Mouse (Mus musculus) forebrain, embryonic 13.5 days (tissue): ENCODE results near the gene Olfr572. TPM values are rescaled to one million over a fixed set of nuclear protein-coding genes. Genes with fewer than 3 reads are reported as not detected.

Experiments
- ATAC-seq: fragments of 200-750 bp; cut with Nextera tagmentation; 2 replicates; pipeline ENCODE4 v1.8.0; 2017
- H3K27ac ChIP-seq: fragments of 300-500 bp; sonication (generic); 2 replicates; pipeline ENCODE4 v1.5.1; 2015; ENCODE audit warnings: inconsistent platforms, mild to moderate bottlenecking, moderate library complexity
- H3K27me3 ChIP-seq: fragments of 300-500 bp; sonication (generic); 2 replicates; pipeline ENCODE4 v1.6.1; 2015; ENCODE audit warnings: mild to moderate bottlenecking, inconsistent platforms
- H3K36me3 ChIP-seq: fragments of 300-500 bp; sonication (generic); 2 replicates; pipeline ENCODE4 v1.6.1; 2015; ENCODE audit warnings: mild to moderate bottlenecking, inconsistent platforms; ENCODE audit not compliant: poor library complexity, severe bottlenecking
- H3K4me1 ChIP-seq: fragments of 300-500 bp; sonication (generic); 2 replicates; pipeline ENCODE4 v1.6.1; 2015; ENCODE audit warnings: inconsistent platforms
- H3K4me2 ChIP-seq: fragments of 300-500 bp; sonication (generic); 2 replicates; pipeline ENCODE4 v1.6.1; 2015; ENCODE audit warnings: inconsistent platforms, mild to moderate bottlenecking, moderate library complexity
- H3K4me3 ChIP-seq: fragments of 300-500 bp; sonication (generic); 2 replicates; pipeline ENCODE4 v1.5.1; 2015; ENCODE audit warnings: mild to moderate bottlenecking, inconsistent platforms
- H3K9ac ChIP-seq: fragments of 300-500 bp; sonication (generic); 2 replicates; pipeline ENCODE4 v1.6.1; 2015; ENCODE audit warnings: mild to moderate bottlenecking, inconsistent platforms
- H3K9me3 ChIP-seq: fragments of 300-500 bp; sonication (generic); replicated peaks from 2 replicates; pipeline ENCODE4 v1.6.1; 2016; ENCODE audit warnings: inconsistent platforms
- WGBS: fragments of 180-500 bp; shearing (Covaris S2); methylation state at CpG from one replicate; pipeline ENCODE4 v1.1.7; 2015; 5-methylcytosine and 5-hydroxymethylcytosine counted together
- polyA plus RNA-seq: library from polyadenylated mRNA; unstranded; fragments of >200 nt; fragmentation: Nextera tagmentation; extraction: Ambion mirVana; gene quantifications from 2 replicates; pipeline ENCODE4 v1.2.1, GENCODE M21; 2015

The Olfr572 gene
- polyA plus RNA-seq: not detected in 2 replicates

DNA sequence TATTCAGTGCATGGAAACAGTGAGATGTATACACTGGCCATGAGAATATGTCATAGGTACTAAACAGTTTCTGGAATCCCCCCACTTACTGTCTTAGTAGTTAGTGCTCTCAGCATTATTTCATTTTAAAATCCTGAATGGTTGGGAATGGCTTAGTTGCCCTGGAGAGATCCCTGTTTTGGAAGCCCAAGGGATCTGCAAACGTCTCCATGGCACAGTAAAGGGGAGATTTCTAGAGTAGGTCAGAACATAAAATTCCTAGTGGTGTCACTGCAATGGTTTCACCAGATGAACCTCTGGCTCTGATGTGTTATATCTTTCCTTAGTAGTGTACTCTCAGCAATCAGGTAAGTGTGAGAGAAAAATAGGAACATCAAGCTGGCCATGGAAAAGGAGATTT lies at the start of gene Olfr572:
Gene Olfr572, plus strand, starts transcription at position 301 of the 400 bp plus-strand sequence.
- WGBS: 72% methylated on average over 1 of the region's 1 CpGs

GRCm38 (mm10) chr7:102876822-102877221 lies 47.4 kb upstream of the Olfr572 start, which contains the start of gene Olfr568:
TSS of gene Olfr568 (plus strand) at chr7:102877122.
- H3K27me3 ChIP-seq: no peaks in the 10 kb centered on the region
- no peak for ATAC-seq
- H3K9ac ChIP-seq: no peak within 1 kb of the TSS
- no peak within 1 kb of the TSS for H3K4me2 ChIP-seq
- H3K4me1 ChIP-seq: no peaks in the 10 kb centered on the region
- no peaks in the 10 kb centered on the region for H3K36me3 ChIP-seq
- H3K4me3 ChIP-seq: no peak within 1 kb of the TSS
- H3K9me3 ChIP-seq: no peaks in the 10 kb centered on the region
- H3K27ac ChIP-seq: no peak within 1 kb of the TSS

More for the DNA sequence above, at the start of gene Olfr572:
- Histone ChIP-seq H3K9me3 (no peaks in the 10 kb centered on the region), H3K4me2 (no peak within 1 kb of the TSS), H3K4me3 (no peak within 1 kb of the TSS), H3K9ac (no peak within 1 kb of the TSS), H3K4me1 (no peaks in the 10 kb centered on the region), H3K27ac (no peak within 1 kb of the TSS), H3K27me3 (no peaks in the 10 kb centered on the region), H3K36me3 (no peaks in the 10 kb centered on the region)
- no peak for ATAC-seq

GRCm38 (mm10) chr7:102890782-102891181 lies 33.4 kb upstream of the Olfr572 start, which contains the start of gene Olfr569:
TSS of gene Olfr569 (minus strand) at chr7:102890882.
- Histone ChIP-seq H3K4me3 (no peak within 1 kb of the TSS), H3K9ac (no peak within 1 kb of the TSS), H3K4me1 (no peaks in the 10 kb centered on the region), H3K27ac (no peak within 1 kb of the TSS), H3K36me3 (no peaks in the 10 kb centered on the region), H3K9me3 (no peaks in the 10 kb centered on the region), H3K27me3 (no peaks in the 10 kb centered on the region), H3K4me2 (no peak within 1 kb of the TSS)
- WGBS: 74% methylated on average over 3 of the region's 3 CpGs
- no peak for ATAC-seq

- Histone ChIP-seq H3K36me3 (no peaks in the 10 kb centered on the region), H3K27ac (no peak overlapping the region), H3K4me3 (no peak overlapping the region), H3K9ac (no peak overlapping the region), H3K27me3 (no peaks in the 10 kb centered on the region), H3K4me1 (no peaks in the 10 kb centered on the region), H3K4me2 (no peak overlapping the region), H3K9me3 (no peaks in the 10 kb centered on the region)
- ATAC-seq: no peak
- 64% methylated on average over 1 of the region's 1 CpGs for WGBS
These were observed 8.9 kb upstream of the Olfr572 start for GRCm38 (mm10) chr7:102915261-102915660.

DNA sequence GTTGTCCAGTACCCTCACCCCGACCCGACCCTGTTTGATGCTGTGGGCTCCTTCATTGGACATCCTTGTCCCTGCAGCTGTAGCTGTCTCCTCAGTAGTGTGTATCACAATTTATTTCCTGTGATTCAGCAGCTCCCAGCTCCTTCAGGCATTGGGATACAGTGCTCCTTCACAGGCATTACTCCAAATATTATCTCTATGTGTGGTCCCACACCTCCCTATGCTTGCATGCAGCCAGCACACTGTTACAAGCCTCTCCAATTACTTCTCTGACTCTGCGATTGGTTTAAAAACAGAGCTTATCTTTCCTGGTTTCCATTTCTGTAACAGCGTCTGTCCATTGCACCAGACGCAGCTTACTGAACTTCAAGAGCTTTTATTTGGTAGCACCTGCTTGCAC lies 7.8 kb upstream of the Olfr572 start:
- ATAC-seq: no peak
- no peak overlapping the region for H3K27ac ChIP-seq
- 77% methylated on average over 5 of the region's 5 CpGs for WGBS
- no peaks in the 10 kb centered on the region for H3K27me3 ChIP-seq
- no peak overlapping the region for H3K9ac ChIP-seq
- no peak overlapping the region for H3K4me2 ChIP-seq
- H3K4me3 ChIP-seq: no peak overlapping the region
- H3K36me3 ChIP-seq: no peaks in the 10 kb centered on the region
- no peaks in the 10 kb centered on the region for H3K4me1 ChIP-seq
- no peaks in the 10 kb centered on the region for H3K9me3 ChIP-seq

DNA sequence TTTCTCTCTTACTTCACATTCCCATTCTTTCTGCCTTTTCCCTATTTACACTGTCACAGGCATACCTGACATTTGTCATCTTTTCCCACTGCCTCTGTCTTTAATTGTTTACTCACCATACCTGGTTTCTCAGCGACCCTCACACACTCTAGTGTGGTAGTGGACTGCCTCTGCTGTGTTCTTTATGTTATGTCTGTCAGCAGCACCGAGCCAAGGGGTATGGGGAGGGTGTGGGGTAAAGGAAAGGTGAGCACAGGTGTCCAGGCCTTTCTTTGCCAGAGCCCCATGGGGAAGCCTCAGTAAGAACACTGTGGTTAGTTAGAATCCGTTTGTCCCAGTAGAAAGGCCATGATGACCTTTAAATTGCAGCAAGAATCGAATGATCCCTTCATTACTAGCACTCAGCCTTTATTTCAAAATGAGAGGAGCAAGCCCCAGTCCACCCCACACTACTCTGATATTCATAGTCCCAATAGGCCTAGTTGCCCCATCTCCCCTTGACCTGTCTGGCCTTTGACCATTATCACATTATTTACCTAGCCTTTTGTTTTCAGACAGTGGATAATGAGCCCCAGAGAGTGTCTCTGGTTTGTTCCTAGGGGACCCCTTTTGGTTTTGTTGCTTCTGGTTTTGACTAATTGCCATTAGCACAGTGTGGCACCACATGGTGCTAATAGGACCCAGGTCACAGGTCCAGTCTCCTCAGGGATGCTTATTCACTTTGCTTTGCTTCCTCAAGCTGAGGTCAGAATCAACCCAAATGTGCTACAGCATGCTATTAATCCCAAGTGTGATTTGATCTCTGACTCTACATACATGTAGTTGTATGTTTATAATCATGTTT lies 7.0 kb upstream of the Olfr572 start, which contains the start of gene Olfr571:
Gene Olfr571, minus strand, starts transcription at position 505 of the 844 bp plus-strand sequence.
- no peak for ATAC-seq
- no peak within 1 kb of the TSS for H3K4me3 ChIP-seq
- no peaks in the 10 kb centered on the region for H3K36me3 ChIP-seq
- WGBS: 55% methylated on average over 4 of the region's 4 CpGs
- no peaks in the 10 kb centered on the region for H3K4me1 ChIP-seq
- H3K27ac ChIP-seq: no peak within 1 kb of the TSS
- no peaks in the 10 kb centered on the region for H3K27me3 ChIP-seq
- no peaks in the 10 kb centered on the region for H3K9me3 ChIP-seq
- H3K4me2 ChIP-seq: no peak within 1 kb of the TSS
- H3K9ac ChIP-seq: no peak within 1 kb of the TSS

DNA sequence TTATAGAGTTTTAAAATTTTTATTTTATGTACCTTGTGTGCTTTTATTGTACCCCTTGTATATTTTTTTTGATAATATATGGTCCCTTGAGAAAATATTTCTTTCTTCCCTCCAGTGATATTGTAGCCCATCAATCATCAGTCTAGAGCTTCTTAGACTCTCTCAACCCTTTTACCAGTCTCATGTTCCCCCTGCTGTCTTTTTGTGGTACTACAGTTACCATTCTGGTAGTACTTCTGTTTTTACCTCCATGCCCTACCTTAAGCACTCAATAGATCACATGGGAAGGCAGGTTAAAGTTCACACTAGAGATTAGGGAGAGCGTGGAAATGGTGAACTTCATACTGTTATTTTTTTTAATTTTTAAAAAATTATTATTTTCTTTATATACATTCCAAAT lies 4.6 kb upstream of the Olfr572 start:
- peak; percentile 81 for ATAC-seq
- H3K27me3 ChIP-seq: no peaks in the 10 kb centered on the region
- no peaks in the 10 kb centered on the region for H3K36me3 ChIP-seq
- no peaks in the 10 kb centered on the region for H3K9me3 ChIP-seq
- no peak overlapping the region for H3K4me2 ChIP-seq
- no peak overlapping the region for H3K4me3 ChIP-seq
- no peaks in the 10 kb centered on the region for H3K4me1 ChIP-seq
- 18% methylated on average over 1 of the region's 1 CpGs for WGBS
- H3K27ac ChIP-seq: no peak overlapping the region
- H3K9ac ChIP-seq: no peak overlapping the region

- Histone ChIP-seq H3K27ac (no peak overlapping the region), H3K27me3 (no peaks in the 10 kb centered on the region), H3K36me3 (no peaks in the 10 kb centered on the region), H3K9ac (no peak overlapping the region), H3K4me1 (no peaks in the 10 kb centered on the region), H3K9me3 (no peaks in the 10 kb centered on the region), H3K4me3 (no peak overlapping the region), H3K4me2 (no peak overlapping the region)
- WGBS: 77% methylated on average over 3 of the region's 3 CpGs
- no peak for ATAC-seq
These were observed 2.9 kb downstream of the Olfr572 start for GRCm38 (mm10) chr7:102927105-102927504.

- no peak within 1 kb of the TSS for H3K9ac ChIP-seq
- no peaks in the 10 kb centered on the region for H3K4me1 ChIP-seq
- no peaks in the 10 kb centered on the region for H3K27me3 ChIP-seq
- no peak for ATAC-seq
- WGBS: 95% methylated on average over 2 of the region's 2 CpGs
- H3K27ac ChIP-seq: no peak within 1 kb of the TSS
- H3K4me2 ChIP-seq: no peak within 1 kb of the TSS
- H3K9me3 ChIP-seq: no peaks in the 10 kb centered on the region
- no peaks in the 10 kb centered on the region for H3K36me3 ChIP-seq
- no peak within 1 kb of the TSS for H3K4me3 ChIP-seq
These were observed 18.3 kb downstream of the Olfr572 start, which contains the start of gene Olfr573-ps1 for GRCm38 (mm10) chr7:102942475-102942874. TSS of gene Olfr573-ps1 (minus strand) at chr7:102942575.

GRCm38 (mm10) chr7:102943417-102943816 lies 19.2 kb downstream of the Olfr572 start:
- Histone ChIP-seq H3K4me1 (no peaks in the 10 kb centered on the region), H3K9me3 (no peaks in the 10 kb centered on the region), H3K27me3 (no peaks in the 10 kb centered on the region), H3K4me3 (no peak overlapping the region), H3K9ac (no peak overlapping the region), H3K27ac (no peak overlapping the region), H3K4me2 (no peak overlapping the region), H3K36me3 (no peaks in the 10 kb centered on the region)
- 88% methylated on average over 1 of the region's 1 CpGs for WGBS
- ATAC-seq: no peak

DNA sequence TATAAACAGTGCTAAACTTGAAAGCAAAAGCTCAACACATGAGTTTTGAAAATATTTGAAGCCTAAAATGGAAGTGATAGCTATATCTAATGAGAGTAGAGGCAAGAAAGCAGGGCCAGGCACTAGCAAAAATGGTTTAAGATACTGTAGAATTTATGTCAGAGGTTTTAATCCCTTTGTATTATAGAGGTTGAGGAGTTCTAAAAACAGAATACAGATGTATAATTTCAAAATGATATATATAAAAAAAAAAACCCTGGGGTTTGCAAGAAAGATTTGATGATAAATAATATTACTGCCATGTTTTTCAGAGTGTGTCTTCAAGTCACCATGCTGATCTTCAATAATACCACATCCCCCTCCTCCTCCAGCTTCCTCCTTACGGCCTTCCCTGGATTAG lies 24.0 kb downstream of the Olfr572 start, which contains the start of gene Olfr574:
Gene Olfr574, plus strand, starts transcription at position 301 of the 400 bp plus-strand sequence.
- H3K9me3 ChIP-seq: no peaks in the 10 kb centered on the region
- H3K27me3 ChIP-seq: no peaks in the 10 kb centered on the region
- no peak within 1 kb of the TSS for H3K4me2 ChIP-seq
- no peak within 1 kb of the TSS for H3K9ac ChIP-seq
- ATAC-seq: no peak
- no peak within 1 kb of the TSS for H3K27ac ChIP-seq
- 97% methylated on average over 1 of the region's 1 CpGs for WGBS
- no peaks in the 10 kb centered on the region for H3K36me3 ChIP-seq
- H3K4me3 ChIP-seq: no peak within 1 kb of the TSS
- no peaks in the 10 kb centered on the region for H3K4me1 ChIP-seq

GRCm38 (mm10) chr7:102950732-102951131 lies 26.5 kb downstream of the Olfr572 start:
- no peak overlapping the region for H3K4me3 ChIP-seq

More at GRCm38 (mm10) chr7:102950732-102951131, 26.5 kb downstream of the Olfr572 start:
- Histone ChIP-seq H3K36me3 (no peaks in the 10 kb centered on the region), H3K4me1 (no peaks in the 10 kb centered on the region), H3K9me3 (no peaks in the 10 kb centered on the region), H3K9ac (no peak overlapping the region), H3K27ac (no peak overlapping the region), H3K4me2 (no peak overlapping the region), H3K27me3 (no peaks in the 10 kb centered on the region)
- ATAC-seq: no peak
- WGBS: 74% methylated on average over 1 of the region's 1 CpGs
